Mouse (Mus musculus) spleen, adult 2 months (tissue): ENCODE results near the gene Sema3e. TPM values are rescaled to one million over a fixed set of nuclear protein-coding genes. Genes with fewer than 3 reads are reported as not detected.

Experiments used
- DNase-seq, 2 experiments: peaks; one replicate each; pipeline versions ENCODE4 v3.0.0 to v3.0.0-alpha.2; 2012 to 2021; ENCODE audit warnings: low spot score in 2 of 2, low read depth in 1 of 2
- H3K27ac ChIP-seq: fragments of 200-500 bp; 2 replicates; pipeline ENCODE4 v1.5.1; 2012; ENCODE audit warnings: low read length, inconsistent platforms; ENCODE audit not compliant: insufficient read depth
- H3K27me3 ChIP-seq: fragments of 200-500 bp; 2 replicates; pipeline ENCODE4 v1.6.1; 2012; ENCODE audit warnings: mild to moderate bottlenecking, moderate library complexity, low read length, inconsistent platforms; ENCODE audit not compliant: control insufficient read depth, insufficient read depth
- H3K36me3 ChIP-seq: fragments of 200-500 bp; 2 replicates; pipeline ENCODE4 v1.6.1; 2012; ENCODE audit warnings: mild to moderate bottlenecking, low read length, inconsistent platforms; ENCODE audit not compliant: control insufficient read depth, insufficient read depth
- H3K4me1 ChIP-seq: fragments of 200-500 bp; 2 replicates; pipeline ENCODE4 v1.6.1; 2011; ENCODE audit warnings: inconsistent platforms; ENCODE audit not compliant: control insufficient read depth, insufficient read depth, insufficient read length
- H3K4me3 ChIP-seq: fragments of 200-500 bp; 2 replicates; pipeline ENCODE4 v1.5.1; 2011; ENCODE audit warnings: mild to moderate bottlenecking, inconsistent platforms; ENCODE audit not compliant: insufficient read depth, insufficient read length; ENCODE audit errors: extremely low read depth
- CTCF ChIP-seq: fragments of 200-500 bp; IDR thresholded peaks from 2 replicates; pipeline ENCODE4 v1.5.1; 2011; ENCODE audit warnings: mild to moderate bottlenecking, inconsistent platforms; ENCODE audit not compliant: insufficient read depth, insufficient read length, insufficient replicate concordance; ENCODE audit errors: extremely low read depth
- POLR2A ChIP-seq: fragments of 200-500 bp; IDR thresholded peaks from 2 replicates; pipeline ENCODE4 v1.6.1; 2011; ENCODE audit warnings: low read depth, low read length, inconsistent platforms
- WGBS: fragments of 180-500 bp; shearing (Covaris S2); methylation state at CpG from one replicate; pipeline ENCODE4 v1.1.7; 2018; 5-methylcytosine and 5-hydroxymethylcytosine counted together
- polyA plus RNA-seq: library from polyadenylated mRNA; depleted of rRNA; stranded (reverse); fragments of >200 nt; gene quantifications from 2 replicates; pipeline ENCODE4 v1.2.3, GENCODE M21; 2012; rRNA removed

Sema3e gene
- polyA plus RNA-seq, 1 experiment = 0.05 TPM

DNA sequence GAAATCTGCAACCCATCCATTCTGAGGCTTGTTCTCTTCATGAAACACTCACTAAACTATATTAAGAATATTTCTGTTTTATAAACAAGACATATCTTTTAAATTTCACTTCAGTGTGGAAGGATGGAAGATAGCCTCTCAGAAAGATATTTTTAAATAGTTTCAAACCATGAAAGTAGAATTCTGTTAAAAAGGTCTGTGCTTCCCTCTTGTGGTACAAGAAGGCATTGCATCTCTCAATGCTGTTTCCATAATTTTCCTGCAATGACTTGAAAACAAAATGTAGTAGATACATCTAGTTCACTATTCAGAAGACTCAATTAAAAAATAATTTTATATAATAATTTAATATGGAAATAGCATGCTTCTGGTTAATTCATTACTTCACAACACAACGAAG lies 228.3 kb downstream of the Sema3e start:
- TF ChIP-seq CTCF (no peak), POLR2A (no peak)
- Histone ChIP-seq H3K36me3 (no peaks in the 10 kb centered on the region), H3K27ac (no peak overlapping the region), H3K4me1 (no peaks in the 10 kb centered on the region), H3K4me3 (no peak overlapping the region), H3K27me3 (no peaks in the 10 kb centered on the region)
- WGBS = 69% methylated on average over 1 of the region's 1 CpGs
- no peak for DNase-seq

DNA sequence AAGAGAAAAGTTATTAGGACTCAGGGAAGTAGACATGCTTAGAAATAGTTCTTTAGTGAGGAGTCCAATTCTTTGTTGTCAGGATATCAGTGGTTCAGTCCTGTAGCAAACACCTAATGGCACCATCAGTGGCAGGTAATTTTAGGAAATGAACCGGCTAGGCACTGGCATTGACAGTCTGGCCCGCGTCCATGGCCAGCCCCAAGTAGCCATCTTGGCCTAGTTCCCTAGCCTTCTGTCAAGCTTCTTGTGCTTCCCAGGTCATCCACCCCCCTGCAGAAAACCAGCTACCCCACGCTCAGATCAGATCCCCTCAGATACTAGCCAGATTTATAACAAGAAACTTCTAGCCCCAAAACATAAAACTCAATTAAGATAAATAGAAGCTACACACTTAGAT lies 235.1 kb downstream of the Sema3e start:
- TF ChIP-seq POLR2A (no peak), CTCF (no peak)
- no peaks in the 10 kb centered on the region for H3K36me3 ChIP-seq
- H3K27ac ChIP-seq = no peak overlapping the region
- DNase-seq = no peak
- WGBS = 88% methylated on average over 4 of the region's 4 CpGs
- no peak overlapping the region for H3K4me3 ChIP-seq
- no peaks in the 10 kb centered on the region for H3K27me3 ChIP-seq
- H3K4me1 ChIP-seq = no peaks in the 10 kb centered on the region

DNA sequence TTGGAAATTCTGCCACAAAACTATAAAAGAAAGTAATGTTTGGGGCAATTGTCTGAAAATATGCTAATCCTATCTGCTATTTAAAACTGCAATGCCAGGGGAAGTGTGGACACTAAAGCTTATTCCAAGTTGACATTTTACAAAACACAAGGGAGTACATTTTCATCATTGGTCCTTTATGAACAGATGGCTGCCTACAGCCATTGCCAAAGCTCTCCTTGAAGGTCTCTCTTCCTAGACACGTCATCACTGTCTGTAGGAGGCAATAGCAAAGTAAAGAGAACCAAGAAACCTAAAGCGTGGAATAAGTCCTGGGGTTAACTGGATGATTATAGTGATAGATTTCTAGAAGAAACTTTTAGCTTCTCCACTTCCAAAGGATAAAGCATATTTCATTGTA lies 242.3 kb downstream of the Sema3e start:
- H3K27me3 ChIP-seq = no peaks in the 10 kb centered on the region
- H3K4me1 ChIP-seq = no peaks in the 10 kb centered on the region
- no peaks in the 10 kb centered on the region for H3K36me3 ChIP-seq
- no peak overlapping the region for H3K4me3 ChIP-seq
- H3K27ac ChIP-seq = no peak overlapping the region
- no peak for DNase-seq
- TF ChIP-seq CTCF = no peak
- TF ChIP-seq POLR2A = no peak
- 61% methylated on average over 2 of the region's 2 CpGs for WGBS

Other genes with a start within 250 kb of the Sema3e start
- gene Speer3, start 233.7 kb upstream of the Sema3e start, polyA plus RNA-seq = not detected in 2 replicates